9 mouse cellular contexts compared by ENCODE assay signal in genomic region chr4:139872595-139872994, GRCm38 (mm10). TPM values are rescaled to one million over a fixed set of nuclear protein-coding genes. Genes with fewer than 3 reads are reported as not detected.
A peak's percentile ranks its signal among the peaks of the same experiment; 100 is the strongest.
DNase-seq lines count a peak whose midpoint lies in the region; ATAC-seq lines count a peak whose summit lies in the region.
"Had no signal": no experiment of that assay in that cellular context is flagged by ENCODE, and none has a peak within 500 bp of the region (broad histone marks: within the 10 kb centered on the region; RNA-seq: fewer than 3 reads in every experiment).

No protein-coding gene starts in this region.

- H3K4me1 ChIP-seq in forebrain, embryonic 12.5 days, result no peaks in the 10 kb centered on the region
- peaks cover 17% of the 10 kb centered on the region; the same call in 1 of the 2 replicates for H3K4me1 ChIP-seq in midbrain, embryonic 10.5 days
- H3K4me1 ChIP-seq: limb, embryonic 13.5 days had no signal

- no peak for ATAC-seq in cerebellum, adult (ENCODE audit: insufficient number of reproducible peaks, low FRiP score, low TSS enrichment)
- ATAC-seq in forebrain, embryonic 12.5 days (ENCODE audit: low FRiP score), result peak; percentile 65

- no peak overlapping the region for H3K27ac ChIP-seq in forebrain, embryonic 12.5 days
- no peak overlapping the region for H3K27ac ChIP-seq in midbrain, embryonic 10.5 days (replicated peaks)
- H3K27ac ChIP-seq: limb, embryonic 13.5 days had no signal

- H3K9ac ChIP-seq in forebrain, embryonic 12.5 days, result no peak overlapping the region
- H3K9ac ChIP-seq: limb, embryonic 13.5 days had no signal

- no peaks in the 10 kb centered on the region for H3K36me3 ChIP-seq in forebrain, embryonic 12.5 days (replicated peaks)
- H3K36me3 ChIP-seq in midbrain, embryonic 10.5 days, result no peaks in the 10 kb centered on the region
- H3K36me3 ChIP-seq: limb, embryonic 13.5 days had no signal

- 4% methylated on average over 3 of the region's 3 CpGs for WGBS in forebrain, embryonic 12.5 days
- 2% methylated on average over 3 of the region's 3 CpGs for WGBS in midbrain, embryonic 10.5 days

- H3K9me3 ChIP-seq in forebrain, embryonic 12.5 days, result no peaks in the 10 kb centered on the region
- no peaks in the 10 kb centered on the region for H3K9me3 ChIP-seq in midbrain, embryonic 10.5 days (replicated peaks)
- H3K9me3 ChIP-seq: limb, embryonic 13.5 days had no signal

- no peak overlapping the region for H3K4me2 ChIP-seq in forebrain, embryonic 12.5 days
- H3K4me2 ChIP-seq: limb, embryonic 13.5 days had no signal

- peak; percentile 24 for DNase-seq in cerebellum, adult 11 months
- DNase-seq in urinary bladder, postnatal 25 days (ENCODE audit: low spot score), result peak; percentile 29
- no peak for DNase-seq in urinary bladder, postnatal 10 days (ENCODE audit: low spot score)
- peak; percentile 24 for DNase-seq in kidney, postnatal 14 days
- DNase-seq in midbrain, embryonic 10.5 days (ENCODE audit: low spot score), result peak; percentile 85
- DNase-seq in testis, postnatal 10 days (ENCODE audit: low spot score), result peak; percentile 81

- no peak overlapping the region for H3K4me3 ChIP-seq in forebrain, embryonic 12.5 days (replicated peaks)
- no peak overlapping the region for H3K4me3 ChIP-seq in midbrain, embryonic 10.5 days
- H3K4me3 ChIP-seq: limb, embryonic 13.5 days had no signal

- H3K27me3 ChIP-seq in forebrain, embryonic 12.5 days, result peaks cover 13% of the 10 kb centered on the region; the same call in 1 of the 2 replicates
- no peaks in the 10 kb centered on the region for H3K27me3 ChIP-seq in midbrain, embryonic 10.5 days (ENCODE audit: low read depth, poor library complexity, severe bottlenecking)

RNA-seq across cellular contexts. Expression of gene Pax7, which starts 39.3 kb away (rescaled TPM):
- 0.37 and 0.43 TPM in 2 replicates for polyA plus RNA-seq in forebrain, embryonic 12.5 days (2016; fragmentation: Nextera tagmentation; extraction: Ambion mirVana)
- 1.3 and 1.8 TPM in 2 replicates for polyA plus RNA-seq in midbrain, embryonic 10.5 days (2016; fragmentation: Nextera tagmentation; extraction: Ambion mirVana)
